Mouse (Mus musculus) E14TG2a.4 (cell line): Measurements from ENCODE around the gene Lrsam1.

ENCODE experiments used
- CTCF ChIP-seq: conservative IDR thresholded peaks from 2 replicates; pipeline ENCODE4 v1.5.1; 2014; ENCODE audit warnings: low read length
- NANOG ChIP-seq: IDR thresholded peaks from 2 replicates; pipeline ENCODE4 v1.6.1; 2014; ENCODE audit warnings: borderline replicate concordance, low read length, mixed read lengths
- POU5F1 ChIP-seq: IDR thresholded peaks from 2 replicates; pipeline ENCODE4 v1.6.1; 2014; ENCODE audit warnings: low read length, borderline replicate concordance

- TF ChIP-seq CTCF (no peak), NANOG (no peak), POU5F1 (no peak)
Measured at GRCm38 (mm10) chr2:32983617-32984016, 22.2 kb upstream of the Lrsam1 start.
